Comparison of ENCODE assay signal across 8 mouse cellular contexts in the genomic region with DNA sequence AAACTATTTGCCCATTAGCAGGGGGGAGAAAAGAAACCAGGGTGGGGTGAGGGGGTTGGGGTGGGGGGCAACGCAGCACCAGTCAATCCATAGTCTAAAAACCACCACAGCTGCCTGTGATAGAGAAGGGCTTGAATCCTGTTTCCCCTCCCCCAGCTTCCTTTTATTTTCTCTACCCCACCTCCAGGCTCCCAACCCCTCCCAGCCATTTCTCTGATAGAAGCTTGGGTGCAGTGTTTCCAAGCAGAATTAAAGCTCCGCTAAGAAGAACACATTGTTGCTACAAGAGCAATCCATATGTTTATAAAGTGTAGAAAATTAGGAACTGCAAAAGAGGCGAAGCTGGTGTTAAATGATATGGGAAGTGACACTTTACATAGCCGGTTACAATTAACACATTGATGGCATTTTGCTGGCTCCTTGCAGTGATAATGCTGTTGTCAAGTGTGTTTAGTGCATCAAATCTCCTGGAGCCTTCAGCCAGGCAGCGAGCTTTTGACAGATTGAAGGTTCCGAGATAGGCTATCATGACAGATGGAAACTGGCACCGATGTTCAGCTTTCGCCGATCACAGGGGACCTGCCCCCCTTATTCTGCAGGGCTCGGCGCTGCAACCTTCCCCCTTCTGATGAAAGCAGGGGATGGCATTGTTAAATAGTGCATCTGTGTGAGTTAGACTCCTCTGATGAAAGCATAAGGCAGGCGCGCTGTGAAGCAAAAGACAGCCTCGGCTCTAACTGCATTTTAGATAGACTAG.
DNase-seq lines count a peak whose midpoint lies in the region; ATAC-seq lines count a peak whose summit lies in the region.

No protein-coding gene starts in this region.

- WGBS in lung, embryonic 15.5 days: 3% methylated on average over 14 of the region's 14 CpGs
- WGBS in stomach, embryonic 14.5 days: under 1% methylated on average over 14 of the region's 14 CpGs

- no peak for ATAC-seq in lung, embryonic 15.5 days (ENCODE audit: borderline replicate concordance, extremely low read depth, low FRiP score, low TSS enrichment)
- no peak for ATAC-seq in stomach, embryonic 14.5 days (ENCODE audit: insufficient number of reproducible peaks, insufficient read depth, low FRiP score, low read depth)

- H3K9me3 ChIP-seq in lung, embryonic 15.5 days: no peaks in the 10 kb centered on the region
- H3K9me3 ChIP-seq in stomach, embryonic 14.5 days (ENCODE audit: control insufficient read depth, low read depth, low read length): no peaks in the 10 kb centered on the region

- H3K4me2 ChIP-seq in lung, embryonic 15.5 days: peak overlapping the region; percentile 52
- peak overlapping the region; percentile 47 for H3K4me2 ChIP-seq in stomach, embryonic 14.5 days (replicated peaks; ENCODE audit: low read depth, low read length)

- H3K4me1 ChIP-seq in lung, embryonic 15.5 days: peaks cover 11% of the 10 kb centered on the region
- peaks cover 16% of the 10 kb centered on the region for H3K4me1 ChIP-seq in stomach, embryonic 14.5 days (ENCODE audit: control insufficient read depth, insufficient read depth, low read length)

- DNase-seq in cerebellum, postnatal 14 days: peak; percentile 21 to 50
- DNase-seq in cerebellum, adult 9-10 months: no peak
- no peak for DNase-seq in lung, postnatal 25 days (ENCODE audit: low spot score)
- peak; percentile 42 to 46 for DNase-seq in layer of hippocampus, postnatal 14 days (ENCODE audit: low spot score in 2 of 2)
- DNase-seq in MN1 (ENCODE audit: low spot score): no peak
- no peak for DNase-seq in kidney, postnatal 4 days

- peaks cover 26% of the 10 kb centered on the region for H3K27me3 ChIP-seq in lung, embryonic 15.5 days
- 0 out of 2 replicates have a peak, but pooled peaks cover 3% of the 10 kb centered on the region for H3K27me3 ChIP-seq in stomach, embryonic 14.5 days (ENCODE audit: control insufficient read depth, insufficient read depth, low read length)

- no peak overlapping the region for H3K9ac ChIP-seq in lung, embryonic 15.5 days
- H3K9ac ChIP-seq in stomach, embryonic 14.5 days (replicated peaks; ENCODE audit: low read depth, low read length): no peak overlapping the region

- no peaks in the 10 kb centered on the region for H3K36me3 ChIP-seq in lung, embryonic 15.5 days
- no peaks in the 10 kb centered on the region for H3K36me3 ChIP-seq in stomach, embryonic 14.5 days (ENCODE audit: control insufficient read depth, insufficient read depth, low read length)

- no peak overlapping the region for H3K27ac ChIP-seq in lung, embryonic 15.5 days
- no peak overlapping the region for H3K27ac ChIP-seq in stomach, embryonic 14.5 days (ENCODE audit: low read length)

- H3K4me3 ChIP-seq in lung, embryonic 15.5 days: peak overlapping the region; percentile 21
- H3K4me3 ChIP-seq in stomach, embryonic 14.5 days (ENCODE audit: low read depth, low read length): peak overlapping the region; percentile 24

Comparison
In these comparisons a context has a peak if more than half of its experiments do, and no peak if none do; other contexts are left out.
1. DNase-seq: peak in cerebellum, postnatal 14 days (2 of 2) and layer of hippocampus, postnatal 14 days (2 of 2); none in cerebellum, adult 9-10 months (single experiment), lung, postnatal 25 days (single experiment), MN1 (single experiment) and kidney, postnatal 4 days (0 of 2).